Mouse (Mus musculus) liver, embryonic 16.5 days (tissue): ENCODE data around the gene Inca1. TPM values are rescaled to one million over a fixed set of nuclear protein-coding genes. Genes with fewer than 3 reads are reported as not detected.

Experiments used
- ATAC-seq: fragments of 200-750 bp; cut with Nextera tagmentation; 2 replicates; pipeline ENCODE4 v1.8.0; 2017; ENCODE audit warnings: low read depth, mild to moderate bottlenecking, moderate number of reproducible peaks, moderate library complexity
- H3K27ac ChIP-seq: fragments of 300-500 bp; sonication (generic); 2 replicates; pipeline ENCODE4 v1.5.1; 2014; ENCODE audit warnings: mild to moderate bottlenecking, low read length
- H3K27me3 ChIP-seq: fragments of 300-500 bp; sonication (generic); 2 replicates; pipeline ENCODE4 v1.6.1; 2014; ENCODE audit warnings: low read depth, low read length, mixed read lengths; ENCODE audit not compliant: control insufficient read depth, insufficient read depth
- H3K36me3 ChIP-seq: fragments of 300-500 bp; sonication (generic); 2 replicates; pipeline ENCODE4 v1.6.1; 2014; ENCODE audit warnings: mild to moderate bottlenecking; ENCODE audit not compliant: control insufficient read depth, insufficient read depth
- H3K4me1 ChIP-seq: fragments of 300-500 bp; sonication (generic); 2 replicates; pipeline ENCODE4 v1.6.1; 2014; ENCODE audit warnings: low read depth, low read length, mixed read lengths; ENCODE audit not compliant: control insufficient read depth
- H3K4me2 ChIP-seq: fragments of 300-500 bp; sonication (generic); 2 replicates; pipeline ENCODE4 v1.6.1; 2014; ENCODE audit warnings: low read depth, low read length, mixed read lengths
- H3K4me3 ChIP-seq: fragments of 300-500 bp; sonication (generic); 2 replicates; pipeline ENCODE4 v1.5.1; 2014; ENCODE audit warnings: low read depth, mild to moderate bottlenecking, low read length
- H3K9ac ChIP-seq: fragments of 300-500 bp; sonication (generic); 2 replicates; pipeline ENCODE4 v1.6.1; 2014; ENCODE audit warnings: low read depth, low read length
- H3K9me3 ChIP-seq: fragments of 300-500 bp; sonication (generic); replicated peaks from 2 replicates; pipeline ENCODE4 v1.6.1; 2016; ENCODE audit warnings: low read length; ENCODE audit not compliant: control insufficient read depth
- WGBS: fragments of 180-500 bp; shearing (Covaris S2); extraction: QIAGEN DNeasy Blood & Tissue Kit; methylation state at CpG from one replicate; pipeline ENCODE4 v1.1.7; 2014; ENCODE audit not compliant: insufficient replicate concordance; 5-methylcytosine and 5-hydroxymethylcytosine counted together
- polyA plus RNA-seq: library from polyadenylated mRNA; unstranded; fragments of >200 nt; fragmentation: Nextera tagmentation; extraction: Ambion mirVana; gene quantifications from 2 replicates; pipeline ENCODE4 v1.2.1, GENCODE M21; 2015

Inca1 gene
- polyA plus RNA-seq, 1 experiment from 2014 or later, result 1.1 TPM

GRCm38 (mm10) chr11:70658942-70659341, 41.0 kb downstream of the Inca1 start:
- no peak for ATAC-seq
- WGBS, result 62% methylated on average over 8 of the region's 8 CpGs
- H3K27ac ChIP-seq, result no peak overlapping the region
- no peak overlapping the region for H3K4me3 ChIP-seq
- no peak overlapping the region for H3K4me2 ChIP-seq
- H3K4me1 ChIP-seq, result peaks cover 20% of the 10 kb centered on the region
- peaks cover 14% of the 10 kb centered on the region for H3K36me3 ChIP-seq
- H3K9ac ChIP-seq, result no peak overlapping the region
- H3K9me3 ChIP-seq, result no peaks in the 10 kb centered on the region
- peaks cover 2% of the 10 kb centered on the region; the same call in 1 of the 2 replicates for H3K27me3 ChIP-seq

GRCm38 (mm10) chr11:70658521-70658920, 41.4 kb downstream of the Inca1 start:
- H3K4me3 ChIP-seq, result no peak overlapping the region
- peaks cover 20% of the 10 kb centered on the region for H3K4me1 ChIP-seq
- ATAC-seq, result no peak
- H3K9ac ChIP-seq, result no peak overlapping the region
- WGBS, result 75% methylated on average over 5 of the region's 5 CpGs
- H3K9me3 ChIP-seq, result no peaks in the 10 kb centered on the region
- peaks cover 10% of the 10 kb centered on the region for H3K36me3 ChIP-seq
- H3K27ac ChIP-seq, result no peak overlapping the region
- peaks cover 2% of the 10 kb centered on the region; the same call in 1 of the 2 replicates for H3K27me3 ChIP-seq
- no peak overlapping the region for H3K4me2 ChIP-seq

- Histone ChIP-seq H3K36me3 (peaks cover 8% of the 10 kb centered on the region), H3K4me2 (no peak overlapping the region), H3K4me3 (no peak overlapping the region), H3K27ac (no peak overlapping the region), H3K27me3 (peaks cover 2% of the 10 kb centered on the region; the same call in 1 of the 2 replicates), H3K9ac (no peak overlapping the region), H3K4me1 (peaks cover 21% of the 10 kb centered on the region), H3K9me3 (no peaks in the 10 kb centered on the region)
- 59% methylated on average over 9 of the region's 9 CpGs for WGBS
- no peak for ATAC-seq
Measured at GRCm38 (mm10) chr11:70657991-70658390, 42.0 kb downstream of the Inca1 start.

GRCm38 (mm10) chr11:70657573-70657972, 42.4 kb downstream of the Inca1 start:
- no peak overlapping the region for H3K27ac ChIP-seq
- H3K9me3 ChIP-seq, result no peaks in the 10 kb centered on the region
- 42% methylated on average over 6 of the region's 6 CpGs for WGBS
- no peak overlapping the region for H3K9ac ChIP-seq
- ATAC-seq, result no peak
- peaks cover 2% of the 10 kb centered on the region; the same call in 1 of the 2 replicates for H3K27me3 ChIP-seq
- H3K36me3 ChIP-seq, result peaks cover 5% of the 10 kb centered on the region; the same call in 1 of the 2 replicates
- H3K4me1 ChIP-seq, result peaks cover 25% of the 10 kb centered on the region
- H3K4me3 ChIP-seq, result no peak overlapping the region
- H3K4me2 ChIP-seq, result no peak overlapping the region

- Histone ChIP-seq H3K9ac (peak within 1 kb of the TSS; percentile 100), H3K4me3 (peak within 1 kb of the TSS; percentile 99), H3K4me1 (peaks cover 31% of the 10 kb centered on the region), H3K9me3 (no peaks in the 10 kb centered on the region), H3K4me2 (peak within 1 kb of the TSS; percentile 92), H3K27ac (peak within 1 kb of the TSS; percentile 99), H3K36me3 (peaks cover 7% of the 10 kb centered on the region), H3K27me3 (peaks cover 2% of the 10 kb centered on the region; the same call in 1 of the 2 replicates)
- 17% methylated on average over 3 of the region's 3 CpGs for WGBS
- ATAC-seq, result no peak
Measured at GRCm38 (mm10) chr11:70656964-70657363, 43.0 kb downstream of the Inca1 start, which contains the start of gene Eno3. TSS of gene Eno3 (plus strand) at chr11:70657202.

- Histone ChIP-seq H3K9ac (peak overlapping the region; percentile 100; the same call in 1 of the 2 replicates), H3K27me3 (peaks cover 2% of the 10 kb centered on the region; the same call in 1 of the 2 replicates), H3K27ac (peak overlapping the region; percentile 2; the same call in 1 of the 2 replicates), H3K36me3 (peaks cover 12% of the 10 kb centered on the region), H3K9me3 (no peaks in the 10 kb centered on the region), H3K4me2 (peak overlapping the region; percentile 92), H3K4me1 (peaks cover 36% of the 10 kb centered on the region), H3K4me3 (peak overlapping the region; percentile 99)
- 25% methylated on average over 16 of the region's 16 CpGs for WGBS
- ATAC-seq, result no peak
Measured at GRCm38 (mm10) chr11:70656456-70656927, 43.5 kb downstream of the Inca1 start.

GRCm38 (mm10) chr11:70655571-70656455, 44.1 kb downstream of the Inca1 start:
- H3K9ac ChIP-seq, result peak overlapping the region; percentile 100
- peak overlapping the region; percentile 99 for H3K4me3 ChIP-seq
- H3K4me2 ChIP-seq, result peak overlapping the region; percentile 92
- H3K27me3 ChIP-seq, result peaks cover 2% of the 10 kb centered on the region; the same call in 1 of the 2 replicates
- peaks cover 43% of the 10 kb centered on the region for H3K4me1 ChIP-seq
- peaks cover 19% of the 10 kb centered on the region for H3K36me3 ChIP-seq
- H3K27ac ChIP-seq, result peak overlapping the region; percentile 99
- under 1% methylated on average over 61 of the region's 61 CpGs for WGBS
- H3K9me3 ChIP-seq, result no peaks in the 10 kb centered on the region
- no peak for ATAC-seq

- peak overlapping the region; percentile 99 for H3K4me3 ChIP-seq
- H3K9ac ChIP-seq, result peak overlapping the region; percentile 100
- peaks cover 2% of the 10 kb centered on the region; the same call in 1 of the 2 replicates for H3K27me3 ChIP-seq
- WGBS, result under 1% methylated on average over 48 of the region's 48 CpGs
- H3K4me1 ChIP-seq, result peaks cover 49% of the 10 kb centered on the region
- peak overlapping the region; percentile 99 for H3K27ac ChIP-seq
- peak overlapping the region; percentile 92 for H3K4me2 ChIP-seq
- H3K9me3 ChIP-seq, result no peaks in the 10 kb centered on the region
- peak; percentile 59 for ATAC-seq
- peaks cover 26% of the 10 kb centered on the region for H3K36me3 ChIP-seq
Measured at GRCm38 (mm10) chr11:70654923-70655570, 44.9 kb downstream of the Inca1 start.
